Mouse (Mus musculus): ENCODE measurements at regions not wholly inside any gene's neighbourhood (a gene's known extent, or its start where the extent isn't known, plus 50 kb on each side); places are given as distances from the start of the nearest gene placed in this dataset.

GRCm38 (mm10) chr12:16006688-16007087 is 190.0 kb upstream of the Trib2 start:
- intact Hi-C loops (cut with DNase I): loop anchor here (5.0 kb wide), 1 partner anchor 399 kb away; no protein-coding TSS in a partner anchor
- DNase-seq: no peak

- DNase-seq: no peak
- intact Hi-C loops (cut with DNase I): loop anchor here (5.0 kb wide), 1 partner anchor 399 kb away; no protein-coding TSS in a partner anchor
Observed at GRCm38 (mm10) chr12:16006286-16006685, 189.6 kb upstream of the Trib2 start.

DNA sequence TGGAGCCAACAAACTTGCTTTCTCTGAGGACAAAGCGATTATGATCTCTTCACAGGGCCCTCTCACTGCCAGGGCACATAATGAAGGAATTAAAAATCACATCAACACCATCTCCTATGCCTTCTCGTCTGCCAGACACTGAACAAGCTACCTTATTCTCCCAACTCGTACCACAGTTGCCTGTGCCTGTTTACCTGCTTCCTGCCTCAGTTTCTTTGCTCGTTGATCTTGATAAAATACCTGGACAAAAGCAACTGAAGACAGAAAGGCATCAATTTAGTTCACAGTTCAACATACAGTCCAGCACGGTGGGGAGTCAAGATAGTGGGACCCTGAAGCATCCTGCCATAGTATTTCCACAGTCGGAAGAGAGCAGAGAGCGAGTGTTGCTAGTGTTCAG is 185.1 kb upstream of the Trib2 start:
- intact Hi-C loops (cut with DNase I): no loop called here
- DNase-seq: no peak

GRCm38 (mm10) chr12:16001225-16001624 is 184.5 kb upstream of the Trib2 start:
- DNase-seq: no peak
- intact Hi-C loops (cut with DNase I): no loop called here

DNA sequence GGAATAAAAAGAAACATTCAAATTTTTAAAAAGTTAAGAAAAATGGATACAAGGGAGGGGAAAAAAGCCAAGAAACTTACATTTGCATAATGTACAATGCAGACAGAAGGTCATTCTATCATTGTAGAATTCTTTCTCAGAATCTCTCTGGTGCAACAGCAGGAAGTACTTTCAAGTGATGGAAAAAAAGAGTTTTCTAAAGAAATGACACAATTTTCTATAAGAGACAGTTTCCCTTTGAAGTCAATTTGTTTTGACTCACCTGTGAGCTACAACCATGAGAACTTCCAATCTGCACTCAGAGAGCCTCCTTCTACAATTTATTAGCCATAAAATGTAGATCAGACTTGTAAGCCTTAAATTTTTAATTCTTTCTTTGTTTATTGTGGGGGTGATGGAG is 181.6 kb upstream of the Trib2 start:
- intact Hi-C loops (cut with DNase I): no loop called here
- no peak for DNase-seq

DNA sequence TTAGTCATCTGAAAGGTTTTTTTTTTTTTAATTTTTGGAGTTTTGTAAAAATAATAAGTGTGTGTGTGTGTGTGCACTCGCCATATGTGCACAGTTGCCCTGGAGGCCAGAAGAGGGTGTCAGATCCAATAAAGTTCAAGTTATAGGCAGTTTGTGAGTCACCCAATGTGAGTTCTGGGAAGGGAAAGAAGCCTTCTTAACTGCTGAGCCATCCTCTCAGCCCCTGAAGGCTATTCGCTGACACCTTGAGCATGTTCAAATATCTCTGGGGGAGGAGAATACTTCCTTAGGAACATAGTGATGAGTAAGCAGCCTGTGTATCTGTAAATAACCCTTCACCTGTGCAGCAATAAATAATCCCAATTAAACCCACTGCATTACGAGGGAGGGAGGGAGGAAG is 177.1 kb upstream of the Trib2 start:
- DNase-seq: no peak
- intact Hi-C loops (cut with DNase I): no loop called here

GRCm38 (mm10) chr12:15986351-15986750 is 169.6 kb upstream of the Trib2 start:
- intact Hi-C loops (cut with DNase I): no loop called here
- DNase-seq: no peak

DNA sequence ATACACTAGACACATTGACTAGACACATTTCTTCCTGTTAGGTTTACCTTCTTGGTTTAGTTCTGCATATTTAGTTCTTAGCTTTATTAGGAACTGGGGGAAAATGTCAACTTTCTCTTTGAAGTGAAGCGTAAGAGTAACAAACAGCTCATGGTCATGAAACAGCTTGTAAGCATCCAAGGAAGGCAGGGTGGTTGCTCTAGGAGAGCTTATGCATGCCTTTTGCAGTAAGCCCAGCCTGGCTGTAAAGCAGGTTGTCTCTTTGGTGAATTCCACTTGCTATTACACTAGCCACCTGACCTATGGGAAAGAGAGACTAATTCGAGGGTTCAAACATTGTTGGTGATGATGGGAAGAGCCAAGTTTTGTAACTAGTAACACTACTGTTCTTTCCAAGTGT is 168.9 kb upstream of the Trib2 start:
- intact Hi-C loops (cut with DNase I): no loop called here
- no peak for DNase-seq

DNA sequence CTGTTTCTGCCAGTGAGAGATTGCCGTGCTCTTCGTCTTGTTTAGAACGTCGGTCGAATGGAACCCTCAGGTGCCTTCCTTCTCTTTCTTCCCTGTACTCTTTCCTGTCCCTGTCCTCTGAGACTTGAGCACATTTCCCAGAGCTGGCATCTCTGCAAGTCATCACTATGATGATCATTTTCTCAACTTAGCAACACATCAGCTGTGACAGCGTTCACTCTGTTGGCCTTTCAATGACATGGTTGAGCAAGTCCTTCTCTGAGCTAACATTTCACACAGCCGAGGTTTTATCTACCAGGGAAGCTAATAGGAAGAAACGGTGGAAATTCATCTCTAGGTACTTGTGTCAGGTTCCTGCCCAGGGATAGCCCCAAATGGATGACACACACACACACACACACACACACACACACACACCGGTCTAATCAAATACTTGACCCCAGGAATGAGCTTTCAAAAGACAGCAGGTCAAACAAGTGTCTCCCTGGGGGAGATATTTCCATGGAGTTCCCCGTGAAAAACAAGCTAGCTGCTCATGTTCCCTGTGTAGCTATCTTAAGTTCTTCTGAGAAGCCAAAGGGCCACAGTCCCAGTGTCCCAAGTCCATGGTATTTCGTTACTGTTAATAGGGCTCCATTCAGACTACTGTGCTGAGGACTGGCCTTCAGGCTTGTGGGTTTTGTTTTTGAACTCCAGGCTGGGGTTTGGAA is 167.0 kb upstream of the Trib2 start:
- DNase-seq: no peak
- intact Hi-C loops (cut with DNase I): no loop called here

DNA sequence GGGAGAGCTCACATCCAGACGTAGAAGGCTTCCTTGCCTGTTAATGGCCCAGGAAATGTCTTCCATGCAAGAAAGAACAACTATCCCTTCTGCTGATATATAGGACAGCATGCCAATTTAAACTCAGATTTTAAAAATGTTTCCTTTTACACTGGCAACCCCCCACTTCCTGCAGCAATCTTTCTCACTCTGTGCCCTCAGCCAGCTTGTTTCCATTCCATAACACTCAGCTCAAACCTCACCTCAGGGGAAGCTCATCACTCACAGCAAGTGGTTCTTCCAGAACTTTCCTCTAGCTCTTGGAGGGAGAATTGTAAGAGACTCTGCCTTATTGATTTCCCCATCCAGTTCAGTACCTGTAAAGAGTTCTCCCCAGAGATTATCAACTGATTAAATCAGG is 165.0 kb upstream of the Trib2 start:
- intact Hi-C loops (cut with DNase I): no loop called here
- no peak for DNase-seq

- intact Hi-C loops (cut with DNase I): no loop called here
- DNase-seq: no peak
Observed at GRCm38 (mm10) chr12:15979233-15979632, 162.5 kb upstream of the Trib2 start.

- intact Hi-C loops (cut with DNase I): no loop called here
- no peak for DNase-seq
Observed at GRCm38 (mm10) chr12:15971786-15972185, 155.1 kb upstream of the Trib2 start.

DNA sequence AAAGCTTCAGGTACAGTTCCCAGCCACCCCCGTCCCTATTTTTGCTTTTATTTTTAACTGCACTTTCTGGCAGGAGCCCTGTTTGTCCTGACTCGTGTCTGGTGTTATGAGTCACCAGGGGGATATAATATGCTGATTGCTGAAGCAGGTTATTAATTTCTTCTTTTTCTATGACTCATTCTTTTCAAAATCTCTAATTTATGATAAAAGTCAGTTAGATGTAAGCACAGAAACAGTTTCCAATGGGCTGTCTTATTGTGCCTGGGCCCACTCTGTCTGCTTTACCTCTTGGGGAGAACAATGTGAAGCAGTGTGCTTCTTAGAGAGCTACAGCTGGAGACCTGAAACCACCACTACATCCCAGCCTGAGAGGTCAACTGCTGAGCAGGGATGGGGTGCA is 153.5 kb upstream of the Trib2 start:
- DNase-seq: no peak
- intact Hi-C loops (cut with DNase I): no loop called here

DNA sequence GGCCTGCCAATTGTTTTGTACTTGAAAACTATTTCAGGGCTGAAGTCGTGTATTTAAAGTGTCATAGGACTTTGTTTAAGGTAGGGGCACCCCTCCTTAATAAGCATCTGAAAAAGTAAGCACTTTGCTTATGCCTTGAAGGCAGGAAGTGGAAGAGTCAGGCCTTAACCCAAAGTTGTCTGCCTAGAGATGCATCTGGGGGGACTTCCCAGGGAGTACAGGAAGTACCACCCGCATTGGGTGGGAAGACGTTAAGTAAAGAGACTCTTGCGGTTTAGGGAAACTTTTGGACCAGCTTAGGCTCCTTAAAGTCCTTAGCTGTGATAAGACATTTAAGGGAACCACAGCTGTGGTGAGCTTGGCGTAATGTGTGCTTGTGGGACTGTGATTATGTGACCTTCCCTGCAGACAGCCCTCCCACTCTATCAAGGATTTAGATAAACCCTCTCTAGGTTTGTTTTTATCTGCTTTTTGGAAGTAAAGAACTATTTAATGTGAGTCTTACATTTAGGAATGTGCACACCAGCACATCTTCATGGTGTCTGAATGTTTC is 150.9 kb upstream of the Trib2 start:
- no peak for DNase-seq
- intact Hi-C loops (cut with DNase I): no loop called here

GRCm38 (mm10) chr12:15966631-15967030 is 149.9 kb upstream of the Trib2 start:
- intact Hi-C loops (cut with DNase I): no loop called here
- no peak for DNase-seq

DNA sequence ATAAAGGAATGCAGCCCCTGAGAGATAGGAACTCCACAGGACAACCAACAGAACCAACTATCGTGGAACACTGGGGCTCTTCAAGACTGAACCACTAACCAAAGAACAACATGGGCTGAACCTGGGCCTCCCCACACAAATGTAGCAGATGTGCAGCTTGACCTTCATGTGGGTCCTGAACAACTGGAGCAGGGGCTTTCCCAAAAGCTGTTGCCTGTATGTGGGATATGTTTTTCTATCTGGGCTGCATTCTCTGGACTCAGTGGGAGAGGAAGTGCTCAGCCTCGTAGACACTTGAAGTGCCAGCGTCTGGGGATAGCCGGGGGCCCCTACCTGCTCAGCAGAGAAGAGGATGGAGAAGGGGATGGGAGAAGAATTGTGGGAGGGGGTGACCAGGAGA is 149.2 kb upstream of the Trib2 start:
- intact Hi-C loops (cut with DNase I): no loop called here
- DNase-seq: no peak

DNA sequence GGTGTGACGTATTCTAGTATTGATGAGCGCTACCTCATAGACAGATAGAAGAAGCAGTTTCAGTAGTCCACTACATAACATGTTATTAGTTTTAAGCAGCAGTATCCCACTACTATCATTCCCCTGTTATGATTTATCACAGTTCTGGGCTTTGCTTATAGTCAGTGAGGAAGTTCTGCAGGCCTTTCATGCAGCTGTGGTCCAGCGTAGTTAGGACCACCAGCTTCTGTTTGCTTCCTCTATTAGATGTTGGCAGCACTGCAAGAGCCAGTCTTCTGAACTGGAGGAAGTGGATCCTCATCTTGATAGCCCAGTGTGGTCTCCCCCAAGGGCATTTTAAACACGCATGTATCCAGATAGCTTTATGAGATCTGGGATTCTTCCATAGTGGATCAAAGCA is 147.4 kb upstream of the Trib2 start:
- no peak for DNase-seq
- intact Hi-C loops (cut with DNase I): no loop called here

GRCm38 (mm10) chr12:15961834-15962233 is 145.1 kb upstream of the Trib2 start:
- intact Hi-C loops (cut with DNase I): no loop called here
- DNase-seq: no peak

- intact Hi-C loops (cut with DNase I): no loop called here
- DNase-seq: no peak
Observed at GRCm38 (mm10) chr12:15937443-15938237, 120.9 kb upstream of the Trib2 start.

- intact Hi-C loops (cut with DNase I): no loop called here
- DNase-seq: no peak
Observed at GRCm38 (mm10) chr12:15932067-15932466, 115.3 kb upstream of the Trib2 start.

DNA sequence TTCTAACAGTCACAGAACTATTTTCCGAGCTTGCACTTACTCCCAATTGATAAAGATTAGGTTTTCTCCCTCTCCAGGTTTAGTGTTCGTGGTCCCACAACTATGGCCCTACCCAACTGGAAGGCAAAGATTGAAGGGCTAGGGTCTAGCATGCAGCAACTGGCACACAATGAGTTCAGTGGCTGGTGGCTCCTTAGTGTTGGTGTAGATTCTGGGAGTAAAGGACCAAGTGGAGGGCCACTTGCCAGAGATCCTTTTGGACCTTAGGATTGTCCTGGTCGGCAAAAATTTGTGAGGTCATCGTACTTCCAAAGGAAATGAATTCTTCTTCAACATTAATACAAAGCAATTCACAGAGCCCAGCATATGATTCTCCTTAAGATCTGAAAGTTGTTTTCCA is 114.8 kb upstream of the Trib2 start:
- no peak for DNase-seq
- intact Hi-C loops (cut with DNase I): no loop called here

GRCm38 (mm10) chr12:15930155-15930554 is 113.4 kb upstream of the Trib2 start:
- no peak for DNase-seq
- intact Hi-C loops (cut with DNase I): no loop called here
